In genomic region chr2:72475423-72475796, GRCm38 (mm10) we compare ENCODE assay signal across 8 mouse cellular contexts. TPM values are rescaled to one million over a fixed set of nuclear protein-coding genes. Genes with fewer than 3 reads are reported as not detected.
DNase-seq lines count a peak whose midpoint lies in the region; ATAC-seq and TF ChIP-seq lines count a peak whose summit lies in the region.

No protein-coding gene starts in this region.

- H3K9ac ChIP-seq in heart, embryonic 11.5 days (ENCODE audit: low read depth, low read length) = peak overlapping the region; percentile 84
- peak overlapping the region; percentile 86 for H3K9ac ChIP-seq in forebrain, embryonic 13.5 days
- peak overlapping the region; percentile 91 for H3K9ac ChIP-seq in liver, embryonic 14.5 days (replicated peaks)

- no peak for TF ChIP-seq CTCF in liver, embryonic 14.5 days (IDR thresholded peaks at IDR 0.05; ENCODE audit: low read depth)

- no peak for DNase-seq in heart, adult 9 months (ENCODE audit: low spot score in 2 of 2)
- DNase-seq in liver, embryonic 14.5 days (ENCODE audit: low read depth in 3 of 3, low spot score in 3 of 3) = no peak
- DNase-seq in right cerebral cortex, postnatal 25 days = no peak
- DNase-seq in Muller cell, postnatal 12 days (ENCODE audit: inconsistent ontology term) = no peak
- no peak for DNase-seq in cerebellum, postnatal 4 days (ENCODE audit: low spot score in 2 of 2)

- H3K27ac ChIP-seq in heart, embryonic 11.5 days (ENCODE audit: low read depth, low read length) = peak overlapping the region; percentile 86
- peak overlapping the region; percentile 87; the same call in 1 of the 2 replicates for H3K27ac ChIP-seq in forebrain, embryonic 13.5 days
- peak overlapping the region; percentile 88 for H3K27ac ChIP-seq in liver, embryonic 14.5 days

- H3K27me3 ChIP-seq in heart, embryonic 11.5 days (ENCODE audit: control insufficient read depth, insufficient read depth, low read length) = no peaks in the 10 kb centered on the region
- peaks cover 12% of the 10 kb centered on the region for H3K27me3 ChIP-seq in forebrain, embryonic 13.5 days
- no peaks in the 10 kb centered on the region for H3K27me3 ChIP-seq in liver, embryonic 14.5 days (ENCODE audit: control insufficient read depth, insufficient read depth, low read length)

- H3K9me3 ChIP-seq in heart, embryonic 11.5 days (replicated peaks; ENCODE audit: control insufficient read depth, low read length) = no peaks in the 10 kb centered on the region
- H3K9me3 ChIP-seq in forebrain, embryonic 13.5 days (replicated peaks) = no peaks in the 10 kb centered on the region
- H3K9me3 ChIP-seq in liver, embryonic 14.5 days (ENCODE audit: control insufficient read depth, low read length) = no peaks in the 10 kb centered on the region

- peak overlapping the region; percentile 86 for H3K4me3 ChIP-seq in heart, embryonic 11.5 days (ENCODE audit: low read depth, low read length)
- peak overlapping the region; percentile 85 for H3K4me3 ChIP-seq in forebrain, embryonic 13.5 days
- peak overlapping the region; percentile 78 to 89 for H3K4me3 ChIP-seq in liver, embryonic 14.5 days (ENCODE audit: insufficient read depth in 1 of 2, low read depth in 2 of 2, low read length in 2 of 2)

- H3K36me3 ChIP-seq in heart, embryonic 11.5 days (ENCODE audit: control insufficient read depth, insufficient read depth, low read length) = 0 out of 2 replicates have a peak, but pooled peaks cover 2% of the 10 kb centered on the region
- peaks cover 8% of the 10 kb centered on the region for H3K36me3 ChIP-seq in forebrain, embryonic 13.5 days (ENCODE audit: poor library complexity, severe bottlenecking)
- H3K36me3 ChIP-seq in liver, embryonic 14.5 days (replicated peaks; ENCODE audit: control insufficient read depth, insufficient read depth, low read depth) = peaks cover 16% of the 10 kb centered on the region

- H3K4me2 ChIP-seq in heart, embryonic 11.5 days = peak overlapping the region; percentile 75
- peak overlapping the region; percentile 75 for H3K4me2 ChIP-seq in forebrain, embryonic 13.5 days
- peak overlapping the region; percentile 95 for H3K4me2 ChIP-seq in liver, embryonic 14.5 days (ENCODE audit: low read depth)

- WGBS in heart, embryonic 11.5 days (ENCODE audit: insufficient replicate concordance) = 0% methylated on average over 7 of the region's 7 CpGs
- 1% methylated on average over 7 of the region's 7 CpGs for WGBS in forebrain, embryonic 13.5 days
- 0% methylated on average over 7 of the region's 7 CpGs for WGBS in liver, embryonic 14.5 days (ENCODE audit: insufficient replicate concordance)

- no peak for ATAC-seq in heart, embryonic 11.5 days (replicated peaks; ENCODE audit: insufficient number of reproducible peaks, low FRiP score, low TSS enrichment)
- peak; percentile 10 for ATAC-seq in CD4-positive, CD25-positive, alpha-beta regulatory T cell, adult 4 months
- ATAC-seq in forebrain, embryonic 13.5 days = no peak
- ATAC-seq in liver, embryonic 14.5 days (ENCODE audit: insufficient read depth) = no peak; the same call in 1 of the 2 replicates

- TF ChIP-seq EP300 in liver, embryonic 14.5 days (IDR thresholded peaks at IDR 0.05; ENCODE audit: low read depth) = no peak

- peaks cover 13% of the 10 kb centered on the region for H3K4me1 ChIP-seq in heart, embryonic 11.5 days (ENCODE audit: control insufficient read depth, insufficient read depth, low read length)
- H3K4me1 ChIP-seq in forebrain, embryonic 13.5 days = peaks cover 48% of the 10 kb centered on the region
- H3K4me1 ChIP-seq in liver, embryonic 14.5 days (replicated peaks; ENCODE audit: control insufficient read depth in 2 of 2, insufficient read depth in 2 of 2, low read length in 1 of 2) = peaks cover 18 to 42% of the 10 kb centered on the region in 2 experiments

RNA-seq across cellular contexts. Expression of gene Cdca7, which starts 0.5 kb away (rescaled TPM):
- polyA plus RNA-seq in heart, embryonic 11.5 days (2014; fragmentation: Nextera tagmentation; extraction: Ambion mirVana) = 61.8 and 64.3 TPM in 2 replicates
- 10 to 100 TPM; 30.9 to 39.3 TPM for polyA plus RNA-seq in CD4-positive, CD25-positive, alpha-beta regulatory T cell, adult 4 months (2017; shearing (Covaris generic))
- 198 and 207 TPM in 2 replicates for polyA plus RNA-seq in forebrain, embryonic 13.5 days (2015; fragmentation: Nextera tagmentation; extraction: Ambion mirVana)
- polyA plus RNA-seq in liver, embryonic 14.5 days (2012; rRNA removed) = 39.9 and 45.0 TPM in 2 replicates
- 45.2 and 48.9 TPM in 2 replicates for polyA plus RNA-seq in liver, embryonic 14.5 days (2014; fragmentation: Nextera tagmentation; extraction: Ambion mirVana)
